Mouse (Mus musculus) bone marrow, adult 2 months (tissue): ENCODE measurements around the gene Dnttip1. TPM values are rescaled to one million over a fixed set of nuclear protein-coding genes. Genes with fewer than 3 reads are reported as not detected.

Experiments
- H3K27ac ChIP-seq: fragments of 200-500 bp; 2 replicates; pipeline ENCODE4 v1.5.1; 2012; ENCODE audit warnings: low read depth, mild to moderate bottlenecking, control low read depth, inconsistent platforms, low read length; ENCODE audit not compliant: control insufficient read depth, poor library complexity, insufficient read depth
- H3K4me1 ChIP-seq: fragments of 200-500 bp; 2 replicates; pipeline ENCODE4 v1.6.1; 2011; ENCODE audit warnings: low read length; ENCODE audit not compliant: control insufficient read depth, insufficient read depth
- H3K4me3 ChIP-seq: fragments of 200-500 bp; replicated peaks from 2 replicates; pipeline ENCODE3; 2011; ENCODE audit warnings: mild to moderate bottlenecking, low read depth, low read length, control low read depth; ENCODE audit not compliant: control insufficient read depth
- CTCF ChIP-seq: fragments of 200-500 bp; IDR thresholded peaks from 2 replicates; pipeline ENCODE4 v1.5.1; 2011; ENCODE audit warnings: low read length, control low read depth; ENCODE audit not compliant: control insufficient read depth, insufficient read depth
- POLR2A ChIP-seq: fragments of 200-500 bp; IDR thresholded peaks from 2 replicates; pipeline ENCODE4 v1.6.1; 2011; ENCODE audit warnings: low read depth, mild to moderate bottlenecking, control low read depth, low read length, borderline replicate concordance; ENCODE audit not compliant: control insufficient read depth
- WGBS: fragments of 180-500 bp; shearing (Covaris S2); methylation state at CpG from one replicate; pipeline ENCODE4 v1.1.7; 2018; 5-methylcytosine and 5-hydroxymethylcytosine counted together
- polyA plus RNA-seq: library from polyadenylated mRNA; stranded (reverse); fragments of >200 nt; gene quantifications from 2 replicates; pipeline ENCODE4 v1.2.4, GENCODE M21; 2011; ENCODE audit warnings: low replicate concordance; ENCODE audit not compliant: missing spikeins, insufficient read depth, insufficient read length

Dnttip1 gene
- polyA plus RNA-seq, 1 experiment: 47.6 TPM

DNA sequence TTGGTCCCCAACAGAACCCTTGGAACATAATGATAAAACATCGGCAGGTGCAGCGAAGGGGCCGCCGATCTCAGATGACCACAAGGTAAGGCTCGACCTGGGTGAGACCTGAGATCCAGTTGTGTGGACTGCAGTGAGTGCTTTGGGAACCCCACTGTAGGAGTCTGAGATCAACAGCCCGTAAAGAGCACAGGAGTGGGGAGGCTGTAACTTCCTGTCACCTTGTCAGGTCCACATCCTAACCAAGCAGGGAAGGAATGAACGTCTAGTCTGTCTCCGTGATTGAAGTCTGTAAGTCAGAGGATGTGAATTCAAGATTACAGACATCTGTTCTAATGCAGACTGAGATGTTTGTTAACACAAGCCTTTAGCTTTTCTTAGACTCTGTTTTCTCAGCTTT lies 910 bp downstream of the Dnttip1 start:
- H3K4me3 ChIP-seq: peak overlapping the region; percentile 100
- H3K27ac ChIP-seq: peak overlapping the region; percentile 88
- WGBS: 30% methylated on average over 8 of the region's 8 CpGs
- no peak for TF ChIP-seq CTCF
- TF ChIP-seq POLR2A: no peak
- H3K4me1 ChIP-seq: peaks cover 5% of the 10 kb centered on the region; the same call in 1 of the 2 replicates

GRCm38 (mm10) chr2:164748191-164748590 lies 2.4 kb downstream of the Dnttip1 start:
- H3K27ac ChIP-seq: no peak overlapping the region
- H3K4me1 ChIP-seq: peaks cover 5% of the 10 kb centered on the region; the same call in 1 of the 2 replicates
- H3K4me3 ChIP-seq: no peak overlapping the region
- WGBS: 76% methylated on average over 4 of the region's 4 CpGs
- no peak for TF ChIP-seq POLR2A
- TF ChIP-seq CTCF: no peak

DNA sequence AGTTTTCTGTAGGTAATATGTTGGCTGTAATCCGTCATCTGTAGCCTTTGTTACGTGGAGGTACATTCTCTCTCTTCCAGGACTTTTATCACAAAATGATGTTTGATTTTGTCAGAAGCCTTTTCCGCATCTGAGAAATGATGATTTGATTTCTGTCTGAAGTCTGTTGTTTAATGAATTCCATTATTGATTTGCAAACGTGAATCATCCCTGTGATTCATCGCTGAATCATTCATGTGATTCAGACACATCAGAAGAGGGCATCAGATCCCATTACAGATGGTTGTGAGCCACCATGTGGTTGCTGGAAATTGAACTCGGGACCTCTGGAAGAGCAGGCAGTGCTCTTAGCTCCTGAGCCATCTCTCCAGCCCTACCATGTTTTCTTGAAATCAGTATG lies 3.2 kb downstream of the Dnttip1 start:
- Histone ChIP-seq H3K4me1 (peaks cover 5% of the 10 kb centered on the region; the same call in 1 of the 2 replicates), H3K27ac (no peak overlapping the region), H3K4me3 (no peak overlapping the region)
- WGBS: 88% methylated on average over 6 of the region's 6 CpGs
- no peak for TF ChIP-seq CTCF
- TF ChIP-seq POLR2A: no peak

DNA sequence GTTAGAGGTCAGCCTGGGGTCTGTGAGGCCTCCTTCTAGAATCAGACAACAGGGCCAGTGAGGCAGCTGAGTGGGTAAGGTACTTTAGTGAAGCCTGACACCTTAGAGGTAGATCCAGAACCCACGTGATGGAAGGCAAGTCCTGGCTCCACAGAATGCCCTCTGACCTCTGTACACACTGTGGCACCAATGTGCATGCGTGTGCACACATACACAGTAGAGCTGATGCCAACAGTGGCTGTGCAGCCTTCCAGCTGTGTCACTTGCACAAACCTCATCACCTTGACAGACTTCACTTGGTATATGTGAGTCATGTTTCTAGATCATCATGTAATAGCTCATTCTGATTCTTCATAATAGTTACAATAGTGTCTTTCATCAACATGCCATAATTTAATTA lies 6.7 kb downstream of the Dnttip1 start:
- no peak for TF ChIP-seq POLR2A
- TF ChIP-seq CTCF: no peak
- H3K27ac ChIP-seq: no peak overlapping the region
- H3K4me3 ChIP-seq: no peak overlapping the region
- WGBS: 94% methylated on average over 2 of the region's 2 CpGs
- H3K4me1 ChIP-seq: no peaks in the 10 kb centered on the region; the same call in 1 of the 2 replicates

DNA sequence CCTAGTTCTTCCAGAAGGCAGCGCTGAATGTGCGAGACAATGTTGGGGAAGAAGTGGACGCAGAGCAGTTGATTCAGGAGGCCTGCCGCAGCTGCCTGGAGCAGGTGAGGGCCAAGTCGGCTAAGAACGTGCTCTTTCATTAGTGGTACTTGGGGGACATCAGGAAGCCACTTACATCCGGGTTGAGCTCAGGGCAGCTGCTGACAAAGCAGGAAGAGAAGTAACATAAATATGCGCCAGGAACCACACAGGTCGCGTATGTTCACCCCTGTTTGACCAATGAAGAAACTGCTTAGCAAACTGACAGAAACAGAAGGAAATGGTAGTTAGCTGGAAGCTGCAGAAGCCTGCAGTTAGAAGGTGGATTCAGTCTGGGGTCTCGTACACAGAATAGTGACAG lies 8.3 kb downstream of the Dnttip1 start:
- 23% methylated on average over 11 of the region's 11 CpGs for WGBS
- Histone ChIP-seq H3K27ac (0 out of 2 replicates have a peak overlapping the region, but pooled peaks have one; percentile 1), H3K4me3 (no peak overlapping the region), H3K4me1 (no peaks in the 10 kb centered on the region; the same call in 1 of the 2 replicates)
- TF ChIP-seq CTCF: no peak
- TF ChIP-seq POLR2A: no peak

DNA sequence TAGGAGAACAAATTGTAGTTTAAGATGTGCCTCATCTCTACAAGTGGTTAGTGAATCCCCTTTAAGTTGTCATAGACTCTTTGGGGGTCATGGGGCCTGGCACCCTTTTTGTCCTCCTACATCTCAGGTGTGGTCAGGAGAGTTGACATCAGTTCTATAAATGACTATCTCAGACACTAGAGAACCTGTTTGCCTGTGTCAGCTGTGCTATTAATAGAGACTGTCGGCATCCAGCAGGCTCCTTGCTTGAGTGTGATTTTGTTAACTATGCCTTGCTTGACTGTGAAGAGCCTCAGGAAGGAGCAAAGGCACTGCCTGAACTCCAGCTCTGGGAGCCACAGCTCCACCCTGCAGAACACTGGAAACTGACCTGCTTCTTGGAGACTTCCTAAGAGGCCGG lies 9.0 kb downstream of the Dnttip1 start:
- TF ChIP-seq CTCF (no peak), POLR2A (no peak)
- 83% methylated on average over 2 of the region's 2 CpGs for WGBS
- H3K4me1 ChIP-seq: peaks cover 2% of the 10 kb centered on the region; the same call in 1 of the 2 replicates
- H3K27ac ChIP-seq: no peak overlapping the region
- H3K4me3 ChIP-seq: no peak overlapping the region

- no peak for TF ChIP-seq POLR2A
- no peak for TF ChIP-seq CTCF
- 94% methylated on average over 11 of the region's 11 CpGs for WGBS
- Histone ChIP-seq H3K4me3 (no peak overlapping the region), H3K4me1 (peaks cover 6% of the 10 kb centered on the region; the same call in 1 of the 2 replicates), H3K27ac (peak overlapping the region; percentile 59)
Observed at GRCm38 (mm10) chr2:164757841-164758240, 12.1 kb downstream of the Dnttip1 start.

GRCm38 (mm10) chr2:164758692-164759091 lies 12.9 kb downstream of the Dnttip1 start:
- peak overlapping the region; percentile 75 for H3K27ac ChIP-seq
- WGBS: 74% methylated on average over 1 of the region's 1 CpGs
- no peak for TF ChIP-seq POLR2A
- no peak for TF ChIP-seq CTCF
- peaks cover 6% of the 10 kb centered on the region; the same call in 1 of the 2 replicates for H3K4me1 ChIP-seq
- H3K4me3 ChIP-seq: no peak overlapping the region
